Mouse (Mus musculus) left cerebral cortex, postnatal 10 days (tissue): ENCODE results near the gene Pdpr. TPM values are rescaled to one million over a fixed set of nuclear protein-coding genes. Genes with fewer than 3 reads are reported as not detected.

Experiments used
- total RNA-seq, 2 experiments: library from RNA; stranded (reverse); gene quantifications; 2 replicates each; pipeline ENCODE4 v1.2.3; 2021

Pdpr gene
- total RNA-seq, 2 experiments from 2014 or later = 28.6 to 30.8 TPM

Other genes starting within 250 kb of the Pdpr start
- gene Cog4, start 248.0 kb upstream of the Pdpr start, total RNA-seq = 10 to 100 TPM; 50.8 to 59.0 TPM
- 10 to 100 TPM; 56.0 to 58.3 TPM for gene Sf3b3, start 247.8 kb upstream of the Pdpr start, total RNA-seq
- 10 to 100 TPM; 11.5 to 12.0 TPM for gene Fuk, start 192.1 kb upstream of the Pdpr start, total RNA-seq
- 10 to 100 TPM; 85.5 to 86.1 TPM for gene St3gal2, start 174.7 kb upstream of the Pdpr start, total RNA-seq
- gene Ddx19a, start 96.8 kb upstream of the Pdpr start, total RNA-seq = 10 to 100 TPM; 30.9 to 34.4 TPM
- 10 to 100 TPM; 27.2 to 28.2 TPM for gene Ddx19b, start 62.9 kb upstream of the Pdpr start, total RNA-seq
- 100 to 1,000 TPM in 1 of 2 experiments, 10 to 100 TPM in 1; 96.8 to 102 TPM for gene Aars, start 61.5 kb upstream of the Pdpr start, total RNA-seq
- not detected for gene Exosc6, start 38.3 kb upstream of the Pdpr start, total RNA-seq
- gene Clec18a, start 2.2 kb upstream of the Pdpr start, total RNA-seq = under 1 TPM in 1 of 2 experiments, not detected in 1; 0.26 TPM
- 100 to 1,000 TPM; 123 to 127 TPM for gene Glg1, start 164.6 kb downstream of the Pdpr start, total RNA-seq
- gene Rfwd3, start 205.6 kb downstream of the Pdpr start, total RNA-seq = 10 to 100 TPM; 17.4 to 17.7 TPM
- under 1 TPM; 0.34 to 0.58 TPM for gene Mlkl, start 243.5 kb downstream of the Pdpr start, total RNA-seq